Mouse (Mus musculus): ENCODE data around the gene S100a1. TPM values are rescaled to one million over a fixed set of nuclear protein-coding genes. Genes with fewer than 3 reads are reported as not detected.

S100a1 gene
- polyA plus RNA-seq, 1 experiment from 2014 or later, result 8.4 TPM

- Histone ChIP-seq H3K4me1 (replicated peaks; ENCODE audit: control insufficient read depth, insufficient read depth, low read length) (0 out of 2 replicates have a peak, but pooled peaks cover 3% of the 10 kb centered on the region), H3K9me3 (ENCODE audit: control insufficient read depth, low read length) (no peaks in the 10 kb centered on the region), H3K27ac (ENCODE audit: low read depth, low read length) (no peak overlapping the region), H3K27me3 (ENCODE audit: control insufficient read depth, insufficient read depth, low read length) (no peaks in the 10 kb centered on the region), H3K4me2 (replicated peaks; ENCODE audit: low read depth, low read length) (no peak overlapping the region), H3K4me3 (ENCODE audit: low read depth, low read length) (no peak overlapping the region), H3K9ac (ENCODE audit: low read depth, low read length) (no peak overlapping the region), H3K36me3 (ENCODE audit: control insufficient read depth, insufficient read depth, low read length) (peaks cover 26% of the 10 kb centered on the region)
- DNase-seq (ENCODE audit: low spot score) (no peak), ATAC-seq (ENCODE audit: low FRiP score) (no peak)
- 84% methylated on average over 5 of the region's 5 CpGs for WGBS
Observed at GRCm38 (mm10) chr3:90486998-90487397, 27.2 kb downstream of the S100a1 start.

- Histone ChIP-seq H3K9me3 (ENCODE audit: control insufficient read depth, low read length) (no peaks in the 10 kb centered on the region), H3K9ac (ENCODE audit: low read depth, low read length) (peak within 1 kb of the TSS; percentile 85), H3K4me1 (replicated peaks; ENCODE audit: control insufficient read depth, insufficient read depth, low read length) (0 out of 2 replicates have a peak, but pooled peaks cover 2% of the 10 kb centered on the region), H3K36me3 (ENCODE audit: control insufficient read depth, insufficient read depth, low read length) (peaks cover 7% of the 10 kb centered on the region), H3K4me2 (replicated peaks; ENCODE audit: low read depth, low read length) (peak within 1 kb of the TSS; percentile 84), H3K4me3 (ENCODE audit: low read depth, low read length) (peak within 1 kb of the TSS; percentile 83), H3K27ac (ENCODE audit: low read depth, low read length) (peak within 1 kb of the TSS; percentile 91), H3K27me3 (ENCODE audit: control insufficient read depth, insufficient read depth, low read length) (no peaks in the 10 kb centered on the region)
- under 1% methylated on average over 45 of the region's 45 CpGs for WGBS
- peak; percentile 98 for DNase-seq (ENCODE audit: low spot score)
- ATAC-seq (ENCODE audit: low FRiP score), result peak; percentile 99
Observed at GRCm38 (mm10) chr3:90475831-90476611, 38.2 kb downstream of the S100a1 start, which contains the start of gene Ilf2. Gene Ilf2, plus strand, starts transcription at chr3:90476126.

GRCm38 (mm10) chr3:90475151-90475830 lies 38.9 kb downstream of the S100a1 start:
- H3K4me2 ChIP-seq (replicated peaks; ENCODE audit: low read depth, low read length), result no peak overlapping the region
- H3K4me1 ChIP-seq (replicated peaks; ENCODE audit: control insufficient read depth, insufficient read depth, low read length), result 0 out of 2 replicates have a peak, but pooled peaks cover 2% of the 10 kb centered on the region
- ATAC-seq (ENCODE audit: low FRiP score), result peak; percentile 31
- H3K27me3 ChIP-seq (ENCODE audit: control insufficient read depth, insufficient read depth, low read length), result no peaks in the 10 kb centered on the region
- H3K4me3 ChIP-seq (ENCODE audit: low read depth, low read length), result peak overlapping the region; percentile 25
- H3K9ac ChIP-seq (ENCODE audit: low read depth, low read length), result no peak overlapping the region
- peaks cover 7% of the 10 kb centered on the region for H3K36me3 ChIP-seq (ENCODE audit: control insufficient read depth, insufficient read depth, low read length)
- DNase-seq (ENCODE audit: low spot score), result no peak
- WGBS, result 40% methylated on average over 15 of the region's 16 CpGs
- H3K27ac ChIP-seq (ENCODE audit: low read depth, low read length), result no peak overlapping the region
- H3K9me3 ChIP-seq (ENCODE audit: control insufficient read depth, low read length), result no peaks in the 10 kb centered on the region

GRCm38 (mm10) chr3:90472213-90472612 lies 42.0 kb downstream of the S100a1 start:
- no peaks in the 10 kb centered on the region for H3K27me3 ChIP-seq (ENCODE audit: control insufficient read depth, insufficient read depth, low read length)
- ATAC-seq (ENCODE audit: low FRiP score), result no peak
- H3K9ac ChIP-seq (ENCODE audit: low read depth, low read length), result no peak overlapping the region
- no peaks in the 10 kb centered on the region for H3K9me3 ChIP-seq (ENCODE audit: control insufficient read depth, low read length)
- H3K36me3 ChIP-seq (ENCODE audit: control insufficient read depth, insufficient read depth, low read length), result no peaks in the 10 kb centered on the region
- no peak overlapping the region for H3K4me3 ChIP-seq (ENCODE audit: low read depth, low read length)
- DNase-seq (ENCODE audit: low spot score), result peak; percentile 49
- 0 out of 2 replicates have a peak, but pooled peaks cover under 1% of the 10 kb centered on the region for H3K4me1 ChIP-seq (replicated peaks; ENCODE audit: control insufficient read depth, insufficient read depth, low read length)
- no peak overlapping the region for H3K4me2 ChIP-seq (replicated peaks; ENCODE audit: low read depth, low read length)
- WGBS, result 42% methylated on average over 3 of the region's 3 CpGs
- H3K27ac ChIP-seq (ENCODE audit: low read depth, low read length), result no peak overlapping the region

- 0 out of 2 replicates have a peak, but pooled peaks cover 2% of the 10 kb centered on the region for H3K4me1 ChIP-seq (replicated peaks; ENCODE audit: control insufficient read depth, insufficient read depth, low read length)
- H3K27ac ChIP-seq (ENCODE audit: low read depth, low read length), result no peak overlapping the region
Observed at GRCm38 (mm10) chr3:90467618-90468300, 46.4 kb downstream of the S100a1 start.

DNA sequence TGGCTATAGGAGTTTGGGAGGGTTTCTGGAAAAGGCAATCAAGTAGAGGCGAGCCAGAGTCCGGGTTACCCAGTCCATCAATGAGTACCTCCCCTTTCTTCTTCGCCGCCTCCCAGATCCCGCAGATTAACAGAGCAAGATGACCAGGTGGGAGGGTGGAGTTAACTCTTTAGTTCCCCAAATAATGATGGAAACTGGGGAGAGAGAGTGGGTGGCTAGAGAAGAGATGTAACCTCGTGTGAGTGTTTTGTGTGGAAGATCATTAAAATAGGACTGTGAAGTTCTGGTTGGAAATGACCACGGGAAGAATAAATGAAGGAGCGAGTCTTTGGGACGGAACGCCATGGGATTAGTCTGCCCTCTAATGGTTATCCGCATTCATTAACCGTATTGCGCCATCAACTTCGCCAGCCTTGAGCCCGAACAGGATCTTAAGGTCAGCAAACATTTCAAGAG lies 47.9 kb downstream of the S100a1 start:
- DNase-seq (ENCODE audit: low spot score) (peak; percentile 78), ATAC-seq (ENCODE audit: low FRiP score) (peak; percentile 53; the same call in 1 of the 2 replicates)
- Histone ChIP-seq H3K27me3 (ENCODE audit: control insufficient read depth, insufficient read depth, low read length) (peaks cover 37% of the 10 kb centered on the region), H3K4me1 (replicated peaks; ENCODE audit: control insufficient read depth, insufficient read depth, low read length) (0 out of 2 replicates have a peak, but pooled peaks cover 2% of the 10 kb centered on the region), H3K27ac (ENCODE audit: low read depth, low read length) (no peak overlapping the region), H3K4me3 (ENCODE audit: low read depth, low read length) (peak overlapping the region; percentile 34), H3K9ac (ENCODE audit: low read depth, low read length) (no peak overlapping the region), H3K9me3 (ENCODE audit: control insufficient read depth, low read length) (no peaks in the 10 kb centered on the region), H3K4me2 (replicated peaks; ENCODE audit: low read depth, low read length) (peak overlapping the region; percentile 60), H3K36me3 (ENCODE audit: control insufficient read depth, insufficient read depth, low read length) (no peaks in the 10 kb centered on the region)
- 1% methylated on average over 15 of the region's 15 CpGs for WGBS

More at GRCm38 (mm10) chr3:90467618-90468300, 46.4 kb downstream of the S100a1 start:
- Histone ChIP-seq H3K4me3 (ENCODE audit: low read depth, low read length) (no peak overlapping the region), H3K9me3 (ENCODE audit: control insufficient read depth, low read length) (no peaks in the 10 kb centered on the region), H3K36me3 (ENCODE audit: control insufficient read depth, insufficient read depth, low read length) (no peaks in the 10 kb centered on the region), H3K4me2 (replicated peaks; ENCODE audit: low read depth, low read length) (no peak overlapping the region), H3K27me3 (ENCODE audit: control insufficient read depth, insufficient read depth, low read length) (peaks cover 29% of the 10 kb centered on the region), H3K9ac (ENCODE audit: low read depth, low read length) (no peak overlapping the region)
- 91% methylated on average over 10 of the region's 10 CpGs for WGBS
- DNase-seq (ENCODE audit: low spot score), result no peak
- ATAC-seq (ENCODE audit: low FRiP score), result no peak

- no peak for DNase-seq (ENCODE audit: low spot score)
Observed at GRCm38 (mm10) chr3:90465686-90466310, 48.4 kb downstream of the S100a1 start, which contains the start of gene Npr1. Gene Npr1, minus strand, starts transcription at chr3:90465866.

More at GRCm38 (mm10) chr3:90465686-90466310, 48.4 kb downstream of the S100a1 start, which contains the start of gene Npr1:
- Histone ChIP-seq H3K27me3 (ENCODE audit: control insufficient read depth, insufficient read depth, low read length) (peaks cover 37% of the 10 kb centered on the region), H3K9me3 (ENCODE audit: control insufficient read depth, low read length) (no peaks in the 10 kb centered on the region), H3K9ac (ENCODE audit: low read depth, low read length) (peak within 1 kb of the TSS; percentile 27), H3K4me1 (replicated peaks; ENCODE audit: control insufficient read depth, insufficient read depth, low read length) (0 out of 2 replicates have a peak, but pooled peaks cover 2% of the 10 kb centered on the region), H3K36me3 (ENCODE audit: control insufficient read depth, insufficient read depth, low read length) (no peaks in the 10 kb centered on the region), H3K27ac (ENCODE audit: low read depth, low read length) (no peak within 1 kb of the TSS), H3K4me3 (ENCODE audit: low read depth, low read length) (peak within 1 kb of the TSS; percentile 34), H3K4me2 (replicated peaks; ENCODE audit: low read depth, low read length) (peak within 1 kb of the TSS; percentile 60)
- ATAC-seq (ENCODE audit: low FRiP score), result peak; percentile 64
- WGBS, result 2% methylated on average over 24 of the region's 49 CpGs
